Mouse (Mus musculus): ENCODE data around the gene Spast. TPM values are rescaled to one million over a fixed set of nuclear protein-coding genes. Genes with fewer than 3 reads are reported as not detected.
"Not testable (repeated sequence)": the region's sequence is repeated elsewhere in the genome, so short reads cannot be mapped to it uniquely, and the experiment has no call there.

Spast gene
- polyA plus RNA-seq (2016; fragmentation: Nextera tagmentation; extraction: Ambion mirVana): 55.9 TPM in 2 replicates

DNA sequence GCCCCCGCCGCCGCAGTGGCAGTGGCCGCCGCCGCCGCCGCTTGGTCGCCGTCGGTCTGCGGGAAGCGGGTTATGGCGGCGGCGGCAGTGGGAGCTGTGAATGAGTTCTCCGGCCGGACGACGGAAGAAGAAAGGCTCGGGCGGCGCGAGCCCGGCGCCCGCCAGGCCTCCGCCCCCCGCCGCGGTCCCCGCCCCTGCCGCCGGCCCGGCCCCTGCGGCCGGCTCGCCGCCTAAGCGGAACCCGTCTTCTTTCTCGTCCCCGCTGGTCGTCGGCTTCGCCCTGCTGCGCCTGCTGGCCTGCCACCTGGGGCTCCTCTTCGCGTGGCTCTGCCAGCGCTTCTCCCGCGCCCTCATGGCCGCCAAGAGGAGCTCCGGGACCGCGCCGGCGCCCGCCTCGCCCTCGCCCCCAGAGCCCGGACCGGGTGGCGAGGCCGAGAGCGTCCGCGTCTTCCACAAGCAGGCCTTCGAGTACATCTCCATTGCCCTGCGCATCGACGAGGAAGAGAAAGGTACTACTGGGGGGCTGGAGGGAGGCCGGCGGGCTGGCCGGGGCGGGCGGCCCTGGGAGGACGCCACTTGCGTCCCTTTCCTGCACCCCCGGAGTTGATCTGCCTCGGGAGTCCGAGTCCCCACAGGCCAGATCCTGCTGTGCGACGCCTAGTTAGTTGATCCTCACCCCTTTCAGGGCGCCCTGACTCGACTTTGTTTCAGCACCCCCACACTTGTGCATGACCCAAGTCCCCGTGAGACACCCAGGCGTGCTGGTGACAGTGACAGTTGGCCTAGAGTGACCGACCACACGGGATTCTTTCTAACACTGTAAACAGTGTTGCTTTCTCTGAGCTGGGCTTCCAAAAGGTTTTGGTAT, at the start of gene Spast:
Gene Spast (plus strand): TSS at position 51 of the 868 bp plus-strand sequence.
- Histone ChIP-seq H3K27me3 (replicated peaks) (no peaks in the 10 kb centered on the region), H3K9me3 (no peaks in the 10 kb centered on the region), H3K4me3 (peak within 1 kb of the TSS; percentile 99), H3K4me1 (peaks cover 25% of the 10 kb centered on the region), H3K4me2 (replicated peaks) (peak within 1 kb of the TSS; percentile 69), H3K36me3 (0 out of 2 replicates have a peak, but pooled peaks cover 4% of the 10 kb centered on the region), H3K27ac (peak within 1 kb of the TSS; percentile 98), H3K9ac (peak within 1 kb of the TSS; percentile 94)
- ATAC-seq (ENCODE audit: low FRiP score, low read depth): peak; percentile 75
- under 1% methylated on average over 78 of the region's 90 CpGs for WGBS

DNA sequence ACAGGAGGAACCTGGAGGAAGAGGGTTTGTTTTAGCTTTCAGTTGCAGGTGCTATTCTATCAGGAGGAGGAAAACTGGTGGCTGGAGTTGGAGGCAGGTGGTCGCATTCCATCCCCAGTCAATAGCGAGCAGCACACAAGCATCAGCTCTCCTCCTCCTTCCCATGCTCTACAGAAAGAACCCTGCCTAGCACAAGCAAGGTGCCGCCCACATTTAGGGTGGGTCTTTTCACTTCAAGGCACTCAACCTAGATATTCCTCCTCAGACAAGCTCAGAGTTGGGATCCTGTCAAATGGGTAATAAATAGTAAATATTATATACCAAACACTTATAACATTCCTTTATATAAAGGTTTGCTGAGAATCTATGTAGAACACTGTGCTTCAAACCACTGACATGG, 48.6 kb upstream of the Spast start:
- ATAC-seq (ENCODE audit: low FRiP score, low read depth): no peak
- WGBS: 74% methylated on average over 3 of the region's 3 CpGs
- Histone ChIP-seq H3K9me3 (no peaks in the 10 kb centered on the region; the same call in 1 of the 2 replicates), H3K36me3 (no peaks in the 10 kb centered on the region), H3K27me3 (replicated peaks) (no peaks in the 10 kb centered on the region), H3K4me2 (replicated peaks) (no peak overlapping the region), H3K4me3 (no peak overlapping the region), H3K9ac (no peak overlapping the region), H3K4me1 (peaks cover 18% of the 10 kb centered on the region), H3K27ac (no peak overlapping the region)

DNA sequence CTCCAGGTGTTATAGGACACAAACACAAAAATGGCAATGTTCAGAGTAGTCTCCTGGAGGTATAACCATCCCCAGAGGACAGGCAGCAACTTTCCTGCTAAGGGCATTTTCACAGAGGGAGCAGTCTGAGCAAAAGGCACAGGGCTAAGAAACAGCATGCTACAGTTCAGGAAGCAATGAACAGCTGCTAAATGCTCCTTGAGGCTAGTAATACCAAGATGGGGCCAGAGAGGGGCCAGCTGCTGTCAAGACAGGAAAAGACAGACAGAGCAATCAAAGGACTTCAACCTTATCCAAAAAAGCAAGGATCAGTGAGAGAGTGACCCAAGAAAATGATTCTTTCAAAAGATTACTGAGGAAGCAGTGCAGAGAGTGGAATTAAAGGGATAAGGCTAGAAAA, 47.9 kb upstream of the Spast start:
- Histone ChIP-seq H3K27ac (no peak overlapping the region), H3K36me3 (no peaks in the 10 kb centered on the region), H3K4me2 (replicated peaks) (no peak overlapping the region), H3K4me3 (no peak overlapping the region), H3K9me3 (no peaks in the 10 kb centered on the region; the same call in 1 of the 2 replicates), H3K27me3 (replicated peaks) (no peaks in the 10 kb centered on the region), H3K4me1 (peaks cover 18% of the 10 kb centered on the region), H3K9ac (no peak overlapping the region)
- ATAC-seq (ENCODE audit: low FRiP score, low read depth): no peak

DNA sequence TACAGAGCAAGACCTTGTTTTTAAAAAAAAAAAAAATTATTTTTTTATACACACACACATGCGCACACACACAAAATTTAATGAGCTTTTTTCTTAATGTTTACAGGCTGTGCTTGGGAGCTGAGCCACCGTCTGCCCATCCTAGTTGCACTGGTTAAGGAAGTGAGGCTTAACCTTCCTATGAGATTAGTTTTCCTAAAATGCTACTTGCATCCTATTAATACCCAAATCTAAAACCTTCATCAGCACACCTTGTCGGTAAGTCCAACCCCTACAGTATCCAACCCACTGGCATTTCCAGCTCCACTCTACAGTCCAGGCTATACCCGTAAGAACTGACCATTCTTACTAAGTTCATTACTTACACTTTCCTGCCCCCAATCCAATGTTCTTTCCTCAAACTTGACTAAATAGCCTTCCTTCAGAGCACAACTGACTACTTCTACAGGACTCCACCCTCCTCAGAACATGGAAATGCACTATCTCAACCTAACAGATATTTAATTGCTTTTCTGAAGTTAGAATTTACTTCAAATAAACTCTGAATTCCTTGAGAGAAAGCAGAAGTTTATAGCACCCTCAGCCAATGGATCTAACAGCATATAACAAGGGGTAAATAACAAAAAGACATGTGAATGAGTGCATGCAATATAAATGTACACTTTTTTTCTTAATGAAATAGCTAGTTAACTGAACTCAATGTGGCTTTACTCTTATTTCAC, 47.0 kb upstream of the Spast start:
- peaks cover 18% of the 10 kb centered on the region for H3K4me1 ChIP-seq
- no peak overlapping the region for H3K4me3 ChIP-seq
- H3K27ac ChIP-seq: no peak overlapping the region
- no peaks in the 10 kb centered on the region; the same call in 1 of the 2 replicates for H3K9me3 ChIP-seq
- no peak overlapping the region for H3K4me2 ChIP-seq (replicated peaks)
- WGBS: 87% methylated on average over 4 of the region's 4 CpGs
- H3K9ac ChIP-seq: no peak overlapping the region
- ATAC-seq (ENCODE audit: low FRiP score, low read depth): no peak
- H3K27me3 ChIP-seq (replicated peaks): no peaks in the 10 kb centered on the region
- no peaks in the 10 kb centered on the region for H3K36me3 ChIP-seq

DNA sequence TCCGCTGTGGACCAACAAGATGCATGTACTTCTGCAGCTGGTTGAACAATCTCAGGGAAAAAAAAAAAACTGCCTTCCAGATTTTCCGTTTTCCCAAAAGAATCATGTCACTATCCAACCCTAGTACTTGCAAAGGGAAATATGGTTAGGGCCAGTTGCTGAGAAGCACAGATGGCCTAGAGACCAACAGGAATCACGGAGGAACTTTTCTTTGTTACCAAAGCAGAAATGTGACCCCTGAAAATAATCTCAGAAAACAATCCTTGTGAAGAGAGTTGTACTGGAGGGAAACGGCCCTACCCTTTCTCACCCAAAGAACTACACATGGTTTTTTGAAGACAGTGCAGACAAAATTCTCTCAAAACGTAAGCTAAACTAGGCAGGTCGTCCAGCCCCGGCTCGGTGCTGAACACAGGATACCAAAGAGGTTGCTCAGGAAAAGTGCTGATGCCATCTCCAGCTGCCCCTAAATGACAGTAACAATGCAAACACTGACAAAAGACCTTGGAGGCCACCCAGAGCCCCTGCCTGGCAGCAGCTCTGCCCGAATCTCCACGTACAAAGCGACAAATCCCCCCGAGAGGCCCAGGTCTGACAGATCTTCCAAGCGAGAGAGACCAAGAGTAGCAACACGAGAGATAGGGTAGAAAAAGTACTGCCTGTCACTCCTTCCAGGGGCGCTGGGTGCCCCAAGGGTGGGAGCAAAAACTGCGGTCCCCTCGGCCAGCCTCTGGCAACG, 44.9 kb upstream of the Spast start:
- WGBS: 2% methylated on average over 18 of the region's 18 CpGs
- peak; percentile 1; the same call in 1 of the 2 replicates for ATAC-seq (ENCODE audit: low FRiP score, low read depth)
- H3K27me3 ChIP-seq (replicated peaks): no peaks in the 10 kb centered on the region
- peaks cover 18% of the 10 kb centered on the region for H3K4me1 ChIP-seq
- H3K9me3 ChIP-seq: no peaks in the 10 kb centered on the region
- peak overlapping the region; percentile 92 for H3K27ac ChIP-seq
- peak overlapping the region; percentile 89 for H3K4me3 ChIP-seq
- peak overlapping the region; percentile 87 for H3K9ac ChIP-seq
- H3K36me3 ChIP-seq: peaks cover 6% of the 10 kb centered on the region
- peak overlapping the region; percentile 64 for H3K4me2 ChIP-seq (replicated peaks)

DNA sequence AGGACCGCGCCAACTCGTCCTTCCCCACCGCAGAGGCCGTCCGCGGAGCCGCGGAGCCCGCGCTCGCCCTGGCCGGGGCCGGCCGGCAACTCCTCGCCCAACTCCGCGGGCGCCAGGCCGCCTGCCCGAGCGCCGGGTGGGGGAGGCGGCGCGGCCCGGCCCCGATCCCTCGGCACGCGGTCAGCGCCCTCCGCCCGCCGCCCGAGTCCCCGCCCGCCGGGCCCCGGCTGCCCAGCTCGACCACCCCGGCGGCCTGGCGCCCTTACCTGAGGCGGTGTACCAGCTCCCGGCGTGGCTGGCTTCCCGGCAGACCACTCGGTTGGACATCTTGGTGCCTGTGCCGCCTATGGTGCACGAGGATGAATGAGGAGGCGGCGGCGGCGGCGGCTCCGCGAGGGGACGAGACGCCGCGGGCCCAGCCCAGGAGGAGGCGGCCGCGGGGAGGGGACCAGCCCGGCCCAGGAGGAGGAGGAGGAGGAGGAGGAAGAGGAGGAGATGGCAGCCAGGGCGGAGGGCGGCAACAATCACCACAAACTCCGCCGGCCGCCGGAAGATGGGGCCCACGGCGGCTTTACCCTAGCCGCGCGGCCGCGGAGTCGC, 44.3 kb upstream of the Spast start:
- Histone ChIP-seq H3K27ac (peak overlapping the region; percentile 92), H3K9ac (peak overlapping the region; percentile 87), H3K9me3 (no peaks in the 10 kb centered on the region), H3K4me1 (peaks cover 18% of the 10 kb centered on the region), H3K4me3 (peak overlapping the region; percentile 89), H3K27me3 (replicated peaks) (no peaks in the 10 kb centered on the region), H3K4me2 (replicated peaks) (peak overlapping the region; percentile 64), H3K36me3 (peaks cover 10% of the 10 kb centered on the region)
- peak; percentile 85 for ATAC-seq (ENCODE audit: low FRiP score, low read depth)
- WGBS: under 1% methylated on average over 70 of the region's 80 CpGs

DNA sequence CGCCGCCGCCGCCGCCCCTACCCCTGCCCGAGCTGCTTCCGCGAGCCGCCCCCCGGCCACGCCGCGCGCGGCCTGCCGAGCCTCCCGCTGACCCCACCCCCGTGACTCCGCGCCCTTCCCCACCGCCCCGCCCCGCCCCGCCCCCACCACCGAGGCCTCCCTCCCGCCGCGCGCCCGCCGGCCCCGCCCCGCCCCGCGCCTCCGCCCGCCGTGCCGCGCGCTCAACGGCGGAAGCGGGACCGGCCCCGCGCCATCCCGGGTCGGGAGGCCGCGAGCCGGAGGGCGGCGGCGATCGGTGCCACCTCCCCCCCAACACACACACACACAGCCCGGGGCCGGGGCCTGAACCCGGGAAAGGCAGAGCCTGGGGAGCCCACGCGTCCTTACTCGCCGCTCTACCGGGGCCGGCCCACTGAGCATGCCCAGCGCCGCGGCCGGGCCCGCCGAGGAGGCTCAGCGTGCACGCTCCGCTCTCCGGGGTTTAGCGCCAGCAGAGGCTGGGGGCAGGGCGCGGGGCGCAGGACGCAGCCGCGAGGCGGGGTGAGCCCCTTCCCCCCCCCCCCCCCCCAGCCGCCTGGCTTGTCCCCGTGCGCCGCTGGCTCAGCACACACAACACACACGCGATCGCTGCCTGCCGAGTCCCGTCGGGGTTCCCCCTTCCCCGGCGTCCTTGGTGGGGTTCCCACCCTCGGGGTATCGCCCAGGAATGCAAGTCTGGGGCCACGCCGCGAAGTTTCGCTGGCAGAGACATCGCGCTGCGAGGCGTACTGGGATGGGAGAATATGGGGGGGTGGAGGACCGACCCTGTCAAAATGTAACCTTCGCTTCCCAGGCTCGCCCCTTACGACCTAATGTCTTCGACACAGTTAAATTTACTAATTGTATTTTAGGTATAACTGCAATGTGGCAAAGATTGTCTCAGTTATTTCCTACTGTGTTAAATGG, 43.5 kb upstream of the Spast start, which contains the start of gene Memo1:
Gene Memo1 (minus strand): TSS at position 496 of the 945 bp plus-strand sequence.
- peak within 1 kb of the TSS; percentile 89 for H3K4me3 ChIP-seq
- H3K27me3 ChIP-seq (replicated peaks): no peaks in the 10 kb centered on the region
- peak within 1 kb of the TSS; percentile 92 for H3K27ac ChIP-seq
- under 1% methylated on average over 70 of the region's 110 CpGs for WGBS
- peak within 1 kb of the TSS; percentile 87 for H3K9ac ChIP-seq
- peaks cover 10% of the 10 kb centered on the region for H3K36me3 ChIP-seq
- peaks cover 18% of the 10 kb centered on the region for H3K4me1 ChIP-seq
- peak; percentile 90 for ATAC-seq (ENCODE audit: low FRiP score, low read depth)
- peak within 1 kb of the TSS; percentile 64 for H3K4me2 ChIP-seq (replicated peaks)
- no peaks in the 10 kb centered on the region for H3K9me3 ChIP-seq

DNA sequence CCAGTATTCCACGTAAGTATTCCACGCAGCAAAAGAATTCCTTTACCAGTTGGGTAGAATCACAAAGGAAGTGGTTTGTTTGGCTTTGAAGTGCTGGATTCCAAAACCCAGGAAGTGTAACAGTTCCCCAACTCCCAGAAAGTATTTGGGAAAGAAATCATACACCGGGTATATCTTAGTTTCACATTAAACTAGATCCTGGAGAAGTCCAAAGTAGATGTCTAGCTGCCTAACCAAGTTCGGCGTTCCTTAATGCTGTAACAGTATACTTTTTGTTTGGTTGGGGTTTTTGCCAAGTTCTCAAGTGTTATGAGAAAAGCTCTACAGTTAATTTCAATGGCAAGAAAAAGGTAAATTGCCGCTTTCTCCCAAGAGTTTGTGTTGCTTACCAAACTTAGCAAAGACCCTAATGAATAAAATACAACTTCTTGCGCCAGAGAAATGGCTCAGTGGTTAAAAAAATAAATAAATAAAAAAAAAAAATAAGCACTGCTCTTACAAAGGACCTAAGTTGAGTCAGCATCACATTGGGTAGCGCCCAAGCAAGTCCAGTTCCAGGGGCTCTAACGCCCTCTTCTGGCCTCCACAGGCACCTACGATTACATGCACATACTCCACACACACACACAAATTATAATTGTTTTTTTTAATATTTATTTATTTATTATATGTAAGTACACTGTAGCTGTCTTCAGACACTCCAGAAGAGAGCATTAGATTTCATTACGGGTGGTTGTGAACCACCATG, 42.5 kb upstream of the Spast start:
- Histone ChIP-seq H3K4me2 (replicated peaks) (peak overlapping the region; percentile 64), H3K36me3 (peaks cover 16% of the 10 kb centered on the region), H3K4me1 (peaks cover 12% of the 10 kb centered on the region), H3K9me3 (no peaks in the 10 kb centered on the region), H3K27me3 (replicated peaks) (no peaks in the 10 kb centered on the region), H3K9ac (peak overlapping the region; percentile 87; the same call in 1 of the 2 replicates), H3K4me3 (peak overlapping the region; percentile 89), H3K27ac (0 out of 2 replicates have a peak overlapping the region, but pooled peaks have one; percentile 92)
- WGBS: 53% methylated on average over 11 of the region's 11 CpGs
- no peak for ATAC-seq (ENCODE audit: low FRiP score, low read depth)

DNA sequence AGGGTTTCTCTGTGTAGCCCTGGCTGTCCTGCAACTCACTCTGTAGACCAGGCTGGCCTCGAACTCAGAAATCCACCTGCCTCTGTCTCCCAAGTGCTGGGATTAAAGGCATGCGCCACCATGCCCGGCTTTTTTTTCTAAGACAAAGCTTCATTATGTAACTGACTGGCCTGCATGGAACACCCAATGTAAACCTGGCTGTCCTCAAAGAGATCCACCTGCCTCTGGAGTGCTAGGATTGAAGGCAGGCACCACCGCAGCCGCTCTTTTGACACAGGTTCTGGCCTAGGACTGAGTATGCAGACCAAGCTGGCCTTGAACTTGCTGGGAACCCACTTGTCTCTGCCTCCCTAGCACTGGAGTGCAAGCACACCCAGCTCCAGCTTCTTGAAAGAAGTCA, 41.8 kb upstream of the Spast start:
- not testable (repeated sequence) for H3K9ac ChIP-seq; H3K27me3 ChIP-seq (replicated peaks); ATAC-seq (ENCODE audit: low FRiP score, low read depth); H3K27ac ChIP-seq; H3K4me1 ChIP-seq; H3K9me3 ChIP-seq; H3K4me2 ChIP-seq (replicated peaks); H3K4me3 ChIP-seq
- H3K36me3 ChIP-seq: peaks cover 20% of the 10 kb centered on the region
- 96% methylated on average over 5 of the region's 5 CpGs for WGBS

DNA sequence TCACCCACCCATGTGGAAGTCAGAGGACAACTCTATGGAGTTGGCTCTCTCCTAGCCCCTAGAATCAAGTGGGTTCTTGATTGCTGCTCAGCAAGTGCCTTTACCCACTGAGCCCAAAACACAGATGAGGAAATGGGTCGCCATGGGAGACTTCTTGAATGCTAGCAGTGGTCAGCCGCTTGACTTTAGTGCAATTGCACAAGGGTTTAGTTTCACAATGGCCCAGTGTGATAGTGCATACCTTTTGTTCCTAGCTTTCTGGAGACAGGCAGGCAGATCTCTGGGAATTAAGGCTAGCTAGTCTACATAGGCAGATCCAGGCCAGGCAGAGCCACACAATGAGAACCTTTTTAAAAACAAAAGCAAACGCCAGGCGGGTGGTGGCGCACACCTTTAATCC, 38.7 kb upstream of the Spast start:
- no peak for ATAC-seq (ENCODE audit: low FRiP score, low read depth)
- Histone ChIP-seq H3K9ac (no peak overlapping the region), H3K27ac (no peak overlapping the region), H3K27me3 (replicated peaks) (no peaks in the 10 kb centered on the region), H3K36me3 (peaks cover 30% of the 10 kb centered on the region), H3K4me3 (no peak overlapping the region), H3K4me2 (replicated peaks) (no peak overlapping the region), H3K4me1 (no peaks in the 10 kb centered on the region), H3K9me3 (no peaks in the 10 kb centered on the region)
- WGBS: 89% methylated on average over 5 of the region's 5 CpGs
